Mouse (Mus musculus) midbrain, embryonic 15.5 days (tissue): ENCODE data around the gene Gm20518. TPM values are rescaled to one million over a fixed set of nuclear protein-coding genes. Genes with fewer than 3 reads are reported as not detected.
A peak's percentile ranks its signal among the peaks of the same experiment; 100 is the strongest.

Source experiments
- ATAC-seq: fragments of 200-750 bp; cut with Nextera tagmentation; replicated peaks from 2 replicates; pipeline ENCODE4 v1.8.0; 2017; ENCODE audit warnings: moderate TSS enrichment
- H3K27ac ChIP-seq: fragments of 300-500 bp; sonication (generic); 2 replicates; pipeline ENCODE4 v1.5.1; 2015; ENCODE audit warnings: mild to moderate bottlenecking, inconsistent platforms
- H3K27me3 ChIP-seq: fragments of 300-500 bp; sonication (generic); replicated peaks from 2 replicates; pipeline ENCODE4 v1.6.1; 2015; ENCODE audit warnings: inconsistent platforms
- H3K36me3 ChIP-seq: fragments of 300-500 bp; sonication (generic); replicated peaks from 2 replicates; pipeline ENCODE4 v1.6.1; 2015; ENCODE audit warnings: inconsistent platforms
- H3K4me1 ChIP-seq: fragments of 300-500 bp; sonication (generic); 2 replicates; pipeline ENCODE4 v1.6.1; 2015; ENCODE audit warnings: inconsistent platforms
- H3K4me2 ChIP-seq: fragments of 300-500 bp; sonication (generic); 2 replicates; pipeline ENCODE4 v1.6.1; 2015; ENCODE audit warnings: inconsistent platforms, mild to moderate bottlenecking, moderate library complexity
- H3K4me3 ChIP-seq: fragments of 300-500 bp; sonication (generic); 2 replicates; pipeline ENCODE4 v1.5.1; 2015; ENCODE audit warnings: mild to moderate bottlenecking, inconsistent platforms
- H3K9ac ChIP-seq: fragments of 300-500 bp; sonication (generic); 2 replicates; pipeline ENCODE4 v1.6.1; 2015; ENCODE audit warnings: mild to moderate bottlenecking, inconsistent platforms
- H3K9me3 ChIP-seq: fragments of 300-500 bp; sonication (generic); 2 replicates; pipeline ENCODE4 v1.6.1; 2016; ENCODE audit warnings: inconsistent platforms
- WGBS: fragments of 180-500 bp; shearing (Covaris S2); methylation state at CpG from one replicate; pipeline ENCODE4 v1.1.7; 2015; ENCODE audit warnings: mixed read lengths; 5-methylcytosine and 5-hydroxymethylcytosine counted together
- polyA plus RNA-seq: library from polyadenylated mRNA; unstranded; fragments of >200 nt; fragmentation: Nextera tagmentation; extraction: Ambion mirVana; gene quantifications from 2 replicates; pipeline ENCODE4 v1.2.1, GENCODE M21; 2015

Gene Gm20518
- polyA plus RNA-seq, 1 experiment from 2014 or later, result 0.53 TPM

DNA sequence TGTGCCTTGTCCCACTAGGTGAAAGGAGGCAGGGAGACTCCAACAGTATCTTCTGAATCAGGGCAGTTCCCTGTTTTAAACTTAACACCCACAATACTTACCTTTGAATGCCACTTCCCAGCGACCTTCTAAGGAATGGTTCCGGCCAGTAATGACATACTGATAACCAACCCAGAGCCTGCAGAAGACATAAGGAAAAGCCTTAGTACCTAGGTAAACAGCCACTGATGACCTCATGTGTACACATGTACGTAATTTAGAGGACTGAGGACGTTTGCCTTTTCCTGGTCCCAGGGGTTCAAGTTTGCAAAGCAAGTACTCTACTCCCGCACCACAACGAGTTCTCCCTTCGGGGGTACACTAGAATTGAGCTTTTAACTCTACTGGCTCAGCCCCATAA lies 34.3 kb downstream of the Gm20518 start:
- peaks cover 46% of the 10 kb centered on the region for H3K36me3 ChIP-seq
- 92% methylated on average over 7 of the region's 7 CpGs for WGBS
- no peak for ATAC-seq

DNA sequence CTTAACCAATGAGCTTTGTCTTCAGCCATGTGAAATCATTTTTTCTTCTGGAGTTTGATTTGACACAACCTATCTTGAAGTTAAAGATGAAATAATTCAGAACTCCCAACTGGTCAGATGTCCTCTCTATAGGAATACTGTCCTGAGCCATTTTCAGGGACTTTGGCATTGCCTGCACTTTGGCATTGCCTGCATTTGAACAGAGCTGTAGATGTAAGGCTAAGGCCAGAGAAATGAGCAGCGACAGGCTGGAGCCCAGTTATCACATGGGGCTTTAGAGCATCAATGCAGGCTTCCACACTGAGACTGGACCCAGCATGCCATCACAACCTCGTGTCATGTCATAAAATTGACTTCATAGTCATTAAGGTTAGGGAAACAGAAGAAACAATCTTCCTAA lies 38.2 kb downstream of the Gm20518 start:
- 95% methylated on average over 2 of the region's 2 CpGs for WGBS
- ATAC-seq, result no peak

More for the DNA sequence above, 34.3 kb downstream of the Gm20518 start:
- peaks cover 4% of the 10 kb centered on the region; the same call in 1 of the 2 replicates for H3K4me1 ChIP-seq
- H3K9ac ChIP-seq, result no peak overlapping the region
- H3K9me3 ChIP-seq, result no peaks in the 10 kb centered on the region
- no peak overlapping the region for H3K4me3 ChIP-seq
- no peak overlapping the region for H3K27ac ChIP-seq
- H3K27me3 ChIP-seq, result no peaks in the 10 kb centered on the region
- H3K4me2 ChIP-seq, result no peak overlapping the region

DNA sequence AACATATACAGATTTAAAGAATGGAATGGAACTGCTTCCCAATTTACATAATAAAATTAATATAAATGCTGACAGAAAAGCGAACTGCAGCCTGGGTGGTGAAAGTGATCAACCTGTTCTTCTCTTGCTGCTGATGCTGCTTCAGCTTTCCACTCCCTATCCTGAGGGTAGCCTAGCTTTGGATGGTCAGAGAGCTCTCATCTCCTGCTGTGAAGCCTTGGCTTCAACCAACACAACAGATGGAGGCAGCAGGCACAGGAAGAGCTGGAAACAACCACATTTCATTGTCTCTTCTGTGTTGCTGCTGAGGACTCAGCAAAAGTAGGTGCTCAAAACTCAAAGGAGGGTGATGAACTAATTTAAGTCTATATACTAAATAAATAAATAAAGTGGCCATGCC lies 39.6 kb downstream of the Gm20518 start:
- no peak for ATAC-seq
- H3K27ac ChIP-seq, result no peak overlapping the region
- H3K4me1 ChIP-seq, result peaks cover 4% of the 10 kb centered on the region; the same call in 1 of the 2 replicates
- H3K27me3 ChIP-seq, result no peaks in the 10 kb centered on the region
- no peak overlapping the region for H3K4me2 ChIP-seq
- H3K36me3 ChIP-seq, result peaks cover 47% of the 10 kb centered on the region
- H3K9me3 ChIP-seq, result no peaks in the 10 kb centered on the region
- H3K9ac ChIP-seq, result no peak overlapping the region
- 93% methylated on average over 1 of the region's 1 CpGs for WGBS
- no peak overlapping the region for H3K4me3 ChIP-seq

More for the DNA sequence above, 38.2 kb downstream of the Gm20518 start:
- H3K27ac ChIP-seq, result no peak overlapping the region
- H3K9me3 ChIP-seq, result no peaks in the 10 kb centered on the region
- H3K27me3 ChIP-seq, result no peaks in the 10 kb centered on the region
- no peak overlapping the region for H3K9ac ChIP-seq
- peaks cover 54% of the 10 kb centered on the region for H3K36me3 ChIP-seq
- no peak overlapping the region for H3K4me2 ChIP-seq
- H3K4me1 ChIP-seq, result peaks cover 4% of the 10 kb centered on the region; the same call in 1 of the 2 replicates
- no peak overlapping the region for H3K4me3 ChIP-seq

DNA sequence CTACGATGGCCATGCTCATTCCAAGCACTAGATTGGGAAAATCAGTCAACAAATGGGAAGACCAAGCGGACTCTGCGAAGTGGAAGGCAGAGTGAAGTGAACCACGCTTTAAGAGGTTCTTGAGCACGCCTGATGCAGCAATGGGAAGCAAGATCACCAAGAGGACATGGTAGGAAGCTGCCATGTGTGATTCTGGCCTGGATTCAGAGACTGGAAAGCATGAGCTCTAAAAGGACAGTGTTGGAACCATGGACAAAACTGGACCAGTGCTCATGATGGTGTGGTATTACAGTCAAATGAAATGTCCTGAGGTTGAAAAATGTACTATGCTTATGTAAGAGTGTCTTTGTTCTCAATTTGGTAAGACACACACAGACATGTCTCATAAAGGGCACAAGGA lies 40.1 kb downstream of the Gm20518 start:
- Histone ChIP-seq H3K36me3 (peaks cover 47% of the 10 kb centered on the region), H3K27ac (no peak overlapping the region), H3K9ac (no peak overlapping the region), H3K4me2 (no peak overlapping the region), H3K4me3 (no peak overlapping the region), H3K9me3 (no peaks in the 10 kb centered on the region), H3K27me3 (no peaks in the 10 kb centered on the region), H3K4me1 (peaks cover 4% of the 10 kb centered on the region; the same call in 1 of the 2 replicates)
- no peak for ATAC-seq
- WGBS, result 96% methylated on average over 5 of the region's 5 CpGs

DNA sequence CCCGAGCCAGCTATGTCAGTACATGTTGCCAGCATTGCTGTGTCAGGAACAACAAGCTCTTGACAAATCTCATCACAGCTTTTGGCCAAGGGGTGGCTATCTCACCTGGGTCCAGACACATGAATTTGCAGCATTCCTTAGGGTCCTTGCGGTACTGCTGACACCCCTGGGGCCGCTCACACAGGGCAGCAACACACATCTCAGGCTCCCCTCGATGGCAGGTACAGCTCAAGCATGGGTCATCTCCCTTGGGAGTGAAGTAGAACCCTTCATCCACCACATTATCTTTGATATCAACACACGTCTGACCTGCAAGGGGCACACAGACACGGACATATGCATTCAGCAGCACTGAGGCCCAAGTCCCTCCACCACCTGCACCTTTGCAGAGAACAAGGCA lies 42.0 kb downstream of the Gm20518 start:
- ATAC-seq, result 0 out of 2 replicates have a peak, but pooled peaks have one; percentile 58
- H3K36me3 ChIP-seq, result peaks cover 50% of the 10 kb centered on the region
- H3K4me3 ChIP-seq, result no peak overlapping the region
- no peak overlapping the region for H3K4me2 ChIP-seq
- no peaks in the 10 kb centered on the region for H3K27me3 ChIP-seq
- H3K4me1 ChIP-seq, result peaks cover 4% of the 10 kb centered on the region; the same call in 1 of the 2 replicates
- no peaks in the 10 kb centered on the region for H3K9me3 ChIP-seq
- 90% methylated on average over 6 of the region's 6 CpGs for WGBS
- H3K27ac ChIP-seq, result no peak overlapping the region
- no peak overlapping the region for H3K9ac ChIP-seq

DNA sequence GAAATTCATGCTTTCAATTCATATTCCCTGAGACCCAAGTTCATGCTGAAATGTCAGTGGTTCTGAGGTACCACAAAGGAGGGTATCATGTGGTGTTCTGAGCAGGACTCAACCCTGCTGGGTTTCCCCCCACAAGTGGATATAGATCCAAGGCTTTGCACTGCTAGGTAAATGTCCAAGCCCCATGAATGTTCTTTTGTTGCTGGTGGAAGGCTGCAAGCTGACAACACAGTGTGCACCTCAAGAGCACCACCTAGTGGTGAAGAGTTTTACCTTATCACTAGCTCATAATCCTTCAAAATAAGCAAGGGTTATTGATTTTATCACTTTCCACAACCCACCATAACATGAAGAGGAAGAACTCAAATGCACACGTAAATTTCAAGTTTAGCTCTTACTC lies 42.5 kb downstream of the Gm20518 start:
- Histone ChIP-seq H3K4me3 (no peak overlapping the region), H3K9me3 (no peaks in the 10 kb centered on the region), H3K4me1 (peaks cover 4% of the 10 kb centered on the region; the same call in 1 of the 2 replicates), H3K36me3 (peaks cover 53% of the 10 kb centered on the region), H3K4me2 (no peak overlapping the region), H3K9ac (no peak overlapping the region), H3K27me3 (no peaks in the 10 kb centered on the region), H3K27ac (peak overlapping the region; percentile 67)
- WGBS, result 20% methylated on average over 1 of the region's 1 CpGs
- peak; percentile 77 for ATAC-seq

DNA sequence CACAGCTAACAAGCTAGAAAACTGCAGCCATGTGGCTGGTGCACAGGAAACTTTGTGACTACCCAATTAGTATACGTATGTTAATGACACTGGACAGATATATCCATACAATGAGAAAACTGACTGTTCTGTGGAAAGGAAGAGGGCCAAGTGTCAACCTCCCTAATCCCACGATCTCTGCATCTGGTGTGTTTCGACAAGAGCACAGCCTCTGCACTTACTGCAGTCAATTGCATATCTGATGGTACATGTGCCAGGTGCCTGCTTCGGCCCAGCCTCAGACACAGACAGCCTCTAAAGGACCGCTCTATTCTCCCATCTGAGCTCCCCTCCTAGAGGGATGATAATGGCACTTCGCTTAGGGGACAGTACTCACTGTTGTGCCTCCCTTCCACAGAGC lies 43.0 kb downstream of the Gm20518 start:
- Histone ChIP-seq H3K27me3 (no peaks in the 10 kb centered on the region), H3K4me2 (no peak overlapping the region), H3K9me3 (no peaks in the 10 kb centered on the region), H3K4me3 (no peak overlapping the region), H3K4me1 (peaks cover 4% of the 10 kb centered on the region; the same call in 1 of the 2 replicates), H3K9ac (no peak overlapping the region), H3K27ac (peak overlapping the region; percentile 67), H3K36me3 (peaks cover 54% of the 10 kb centered on the region)
- no peak for ATAC-seq
- WGBS, result 94% methylated on average over 6 of the region's 6 CpGs

DNA sequence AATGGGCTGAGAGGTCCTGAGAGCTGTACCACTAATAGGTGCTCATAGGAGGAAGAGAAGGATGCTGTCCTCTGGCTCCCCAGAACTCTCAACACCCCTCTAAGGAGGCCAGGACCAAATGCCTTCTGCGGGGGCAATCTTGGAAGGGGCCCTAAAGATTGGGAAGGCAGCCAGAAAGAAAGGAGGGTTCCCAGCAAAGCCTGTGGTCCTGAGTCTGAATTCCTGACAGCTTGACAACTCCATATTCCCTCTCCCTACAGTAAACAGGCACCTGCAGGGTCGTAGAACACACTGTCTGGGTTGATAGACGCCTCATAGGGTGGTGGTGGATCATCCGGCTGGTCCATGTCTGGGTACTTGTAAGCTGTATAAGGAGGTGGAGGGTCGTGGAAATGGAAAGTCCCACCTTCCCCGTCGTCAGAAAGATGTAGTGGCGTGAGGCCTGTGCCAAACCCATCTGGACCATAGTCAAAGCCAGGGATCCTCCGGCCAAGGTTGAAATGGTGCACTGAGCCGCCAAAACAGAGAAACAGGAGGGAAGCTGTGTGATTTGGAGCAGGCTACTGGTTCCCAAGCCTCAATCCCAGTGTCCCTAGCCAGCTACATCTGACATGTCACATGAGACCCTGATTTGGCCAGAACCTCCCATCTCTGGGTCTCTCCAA lies 47.6 kb downstream of the Gm20518 start:
- no peak overlapping the region for H3K9ac ChIP-seq
- H3K9me3 ChIP-seq, result no peaks in the 10 kb centered on the region
- ATAC-seq, result no peak
- no peak overlapping the region for H3K4me3 ChIP-seq
- 92% methylated on average over 10 of the region's 10 CpGs for WGBS
- no peak overlapping the region for H3K4me2 ChIP-seq
- H3K4me1 ChIP-seq, result peaks cover 3% of the 10 kb centered on the region; the same call in 1 of the 2 replicates
- H3K27me3 ChIP-seq, result no peaks in the 10 kb centered on the region
- peaks cover 52% of the 10 kb centered on the region for H3K36me3 ChIP-seq
- no peak overlapping the region for H3K27ac ChIP-seq

DNA sequence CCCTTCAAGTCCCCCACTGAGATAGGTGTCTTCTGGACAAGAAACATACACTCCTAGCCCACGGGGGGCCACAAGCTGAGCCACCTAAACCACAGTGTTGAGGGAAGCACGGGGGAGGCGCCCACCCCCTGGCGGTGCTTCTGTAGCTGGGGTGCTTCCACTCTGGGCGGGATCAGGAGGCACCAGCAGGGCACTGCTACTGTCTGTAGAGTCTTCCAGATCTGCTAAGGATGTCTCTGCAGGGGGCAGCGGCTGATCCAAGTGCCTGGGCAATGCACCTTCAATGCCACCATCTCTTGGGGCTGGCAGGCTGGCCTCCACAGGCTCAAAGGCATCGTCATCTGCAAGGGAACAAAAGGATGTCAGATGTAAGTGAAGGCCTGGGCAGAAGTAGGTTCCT lies 49.0 kb downstream of the Gm20518 start:
- H3K9ac ChIP-seq, result no peak overlapping the region
- no peaks in the 10 kb centered on the region for H3K9me3 ChIP-seq
- H3K36me3 ChIP-seq, result peaks cover 47% of the 10 kb centered on the region
- 96% methylated on average over 7 of the region's 7 CpGs for WGBS
- H3K27me3 ChIP-seq, result no peaks in the 10 kb centered on the region
- ATAC-seq, result no peak
- H3K4me3 ChIP-seq, result no peak overlapping the region
- no peak overlapping the region for H3K4me2 ChIP-seq
- no peaks in the 10 kb centered on the region for H3K4me1 ChIP-seq
- H3K27ac ChIP-seq, result no peak overlapping the region

DNA sequence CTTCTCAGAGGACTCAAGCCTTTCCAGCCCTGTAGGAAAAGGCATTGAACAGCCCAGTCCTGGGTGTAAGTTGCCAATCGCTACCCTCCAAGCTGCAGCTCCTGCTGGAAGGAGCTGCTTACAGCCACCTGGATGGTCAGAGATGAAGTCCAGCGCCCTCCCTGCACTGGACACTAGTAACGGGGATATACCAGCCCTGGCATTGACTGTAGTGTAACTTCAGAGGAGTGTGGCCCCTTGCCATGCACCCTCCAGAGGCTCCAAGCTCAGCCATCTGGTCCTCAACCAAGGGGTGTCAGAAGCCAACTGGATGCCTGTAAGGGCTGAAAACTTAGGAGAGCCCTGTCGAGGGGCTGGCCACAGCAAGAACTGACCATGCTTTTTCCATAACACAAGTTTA lies 51.5 kb downstream of the Gm20518 start:
- WGBS, result 83% methylated on average over 4 of the region's 4 CpGs
- ATAC-seq, result no peak
- Histone ChIP-seq H3K27me3 (peaks cover 15% of the 10 kb centered on the region; the same call in 1 of the 2 replicates), H3K4me1 (peaks cover 7% of the 10 kb centered on the region; the same call in 1 of the 2 replicates), H3K27ac (no peak overlapping the region), H3K4me3 (no peak overlapping the region), H3K4me2 (no peak overlapping the region), H3K9me3 (no peaks in the 10 kb centered on the region), H3K36me3 (peaks cover 28% of the 10 kb centered on the region), H3K9ac (no peak overlapping the region)

DNA sequence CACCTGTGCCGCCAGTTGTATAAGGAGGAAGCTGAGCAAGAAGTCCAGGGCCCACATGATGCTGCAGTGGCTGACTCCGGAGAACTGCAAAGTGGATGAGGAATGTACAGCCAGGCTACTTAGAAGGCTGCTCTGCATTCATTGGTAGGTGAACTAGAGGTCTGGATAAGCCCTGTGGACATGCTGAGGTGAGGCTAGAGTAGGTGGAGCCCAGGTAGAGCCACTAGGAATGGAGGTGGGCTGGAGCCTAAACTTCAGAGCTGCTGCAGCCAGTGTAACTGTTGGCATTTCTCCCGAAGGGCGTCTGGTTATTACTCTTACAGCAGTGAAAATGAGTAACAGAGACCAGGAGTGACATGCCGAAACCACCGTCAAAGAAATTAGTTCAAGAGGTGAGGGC lies 53.4 kb downstream of the Gm20518 start, which contains the start of gene Car15:
Gene Car15, minus strand, starts transcription at position 314 of the 400 bp plus-strand sequence.
- peaks cover 15% of the 10 kb centered on the region; the same call in 1 of the 2 replicates for H3K27me3 ChIP-seq

DNA sequence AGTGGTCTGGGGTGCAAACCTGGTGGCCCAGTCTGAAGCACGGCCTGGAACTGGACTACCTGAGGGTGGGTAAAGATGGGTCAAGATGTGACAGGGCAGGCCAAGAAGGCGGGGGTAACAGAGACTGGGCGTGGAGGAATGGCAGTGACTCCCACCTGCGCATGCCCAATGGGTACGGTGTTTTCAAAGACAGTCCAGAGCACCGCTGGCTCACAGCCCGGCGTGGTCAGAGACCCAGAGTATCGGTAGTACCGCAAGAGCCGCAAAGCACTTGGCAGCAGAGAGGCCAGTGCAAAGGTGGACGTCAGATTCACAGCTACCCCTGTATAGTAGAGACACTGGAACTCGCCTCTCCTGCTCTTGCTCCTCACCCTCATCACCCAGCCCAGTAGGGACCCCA lies 56.0 kb downstream of the Gm20518 start:
- WGBS, result 66% methylated on average over 13 of the region's 13 CpGs
- Histone ChIP-seq H3K9ac (no peak overlapping the region), H3K9me3 (no peaks in the 10 kb centered on the region), H3K4me3 (no peak overlapping the region), H3K4me1 (peaks cover 29% of the 10 kb centered on the region), H3K36me3 (no peaks in the 10 kb centered on the region), H3K27me3 (peaks cover 40% of the 10 kb centered on the region), H3K4me2 (0 out of 2 replicates have a peak overlapping the region, but pooled peaks have one; percentile 8), H3K27ac (no peak overlapping the region)
- no peak for ATAC-seq

More for the DNA sequence above, 53.4 kb downstream of the Gm20518 start, which contains the start of gene Car15:
- 82% methylated on average over 6 of the region's 6 CpGs for WGBS
- H3K9ac ChIP-seq, result no peak within 1 kb of the TSS
- H3K4me1 ChIP-seq, result peaks cover 21% of the 10 kb centered on the region
- H3K9me3 ChIP-seq, result no peaks in the 10 kb centered on the region
- no peak within 1 kb of the TSS for H3K4me2 ChIP-seq
- H3K27ac ChIP-seq, result no peak within 1 kb of the TSS
- no peak within 1 kb of the TSS for H3K4me3 ChIP-seq
- ATAC-seq, result no peak
- H3K36me3 ChIP-seq, result peaks cover 14% of the 10 kb centered on the region

DNA sequence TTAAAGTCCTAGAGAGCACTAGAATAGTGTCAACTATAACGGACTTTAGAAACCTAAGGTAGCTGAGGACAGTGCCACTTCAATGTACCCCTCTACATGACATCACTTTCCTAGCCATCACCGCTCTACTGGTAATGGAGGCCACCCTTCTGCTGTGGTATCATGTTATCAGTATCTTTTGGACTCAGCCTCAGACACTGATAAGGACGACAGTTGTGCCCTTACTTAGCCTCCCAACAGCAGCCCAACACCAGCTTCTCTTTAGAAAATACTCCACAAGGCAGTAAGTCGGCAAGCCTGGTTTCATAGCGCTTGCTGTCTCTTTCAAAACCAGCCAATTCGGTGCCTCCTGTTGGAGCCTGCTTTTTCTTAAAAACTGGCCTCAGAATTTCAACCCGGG lies 56.9 kb downstream of the Gm20518 start:
- Histone ChIP-seq H3K9me3 (no peaks in the 10 kb centered on the region), H3K9ac (peak overlapping the region; percentile 81; the same call in 1 of the 2 replicates), H3K4me3 (peak overlapping the region; percentile 72), H3K36me3 (no peaks in the 10 kb centered on the region), H3K4me2 (peak overlapping the region; percentile 92), H3K4me1 (peaks cover 29% of the 10 kb centered on the region), H3K27ac (peak overlapping the region; percentile 91), H3K27me3 (peaks cover 41% of the 10 kb centered on the region)
- 42% methylated on average over 7 of the region's 7 CpGs for WGBS
- ATAC-seq, result peak; percentile 13
